Mouse (Mus musculus) T-helper 1 cell (primary cell): Measurements from ENCODE around the gene Zfp787.

Experiments used
- in situ Hi-C: fragments of 300-600 bp; cut with MboI, MseI; formaldehyde crosslinking; loops from one replicate; pipeline ENCODE4 v1.15.1; 2025; ENCODE audit warnings: high pct_unique_total_duplicates

The Zfp787 gene

DNA sequence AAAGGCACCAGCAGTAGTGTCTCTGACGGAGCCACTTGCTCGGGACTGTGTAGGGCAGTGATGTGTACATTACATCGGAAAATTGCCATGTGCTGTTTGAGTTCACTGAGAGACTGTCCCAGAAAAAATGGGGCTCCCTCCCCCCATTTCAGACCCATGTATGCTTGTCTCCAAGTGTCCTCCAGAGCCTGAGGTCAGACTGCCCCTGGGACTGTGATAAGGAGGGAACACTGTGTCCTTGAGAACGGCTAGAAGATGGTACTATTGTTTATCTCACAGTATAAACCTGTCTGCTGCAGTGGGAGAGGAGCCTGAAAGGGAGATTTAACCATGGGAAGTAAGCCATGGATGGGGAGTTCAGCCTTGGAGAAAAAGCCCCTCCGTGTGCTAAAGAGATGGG lies 8.9 kb upstream of the Zfp787 start:
- in situ Hi-C loops = loop anchor here (25.0 kb wide), 1 partner anchor 1077 kb away; the partner anchor contains the start of gene Epn1

- in situ Hi-C loops = loop anchor here (25.0 kb wide), 1 partner anchor 1075 kb away; the partner anchor contains the start of gene Epn1
Measured at GRCm38 (mm10) chr7:6162172-6162571, 6.4 kb upstream of the Zfp787 start.

DNA sequence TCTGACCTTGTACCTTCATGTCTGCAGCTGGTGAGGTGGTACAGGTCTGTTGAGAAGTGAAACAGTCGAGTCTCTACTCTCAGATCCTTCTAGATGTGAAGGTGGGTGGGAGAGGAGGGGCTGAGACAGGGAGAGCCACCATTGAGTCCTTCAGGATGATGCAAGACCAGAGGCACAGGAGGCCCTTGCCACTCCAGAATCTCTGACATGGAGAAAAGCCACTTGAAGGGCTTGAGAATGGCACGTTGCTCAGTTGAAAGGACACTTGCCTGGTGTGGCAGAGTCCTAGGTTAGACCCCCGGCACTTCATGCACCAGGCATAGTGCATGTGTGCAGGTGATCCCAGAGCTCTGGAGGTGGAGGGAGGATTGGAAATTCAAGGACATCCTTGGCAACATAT lies 5.7 kb upstream of the Zfp787 start:
- in situ Hi-C loops = loop anchor here (25.0 kb wide), 1 partner anchor 1074 kb away; the partner anchor contains the start of gene Epn1

DNA sequence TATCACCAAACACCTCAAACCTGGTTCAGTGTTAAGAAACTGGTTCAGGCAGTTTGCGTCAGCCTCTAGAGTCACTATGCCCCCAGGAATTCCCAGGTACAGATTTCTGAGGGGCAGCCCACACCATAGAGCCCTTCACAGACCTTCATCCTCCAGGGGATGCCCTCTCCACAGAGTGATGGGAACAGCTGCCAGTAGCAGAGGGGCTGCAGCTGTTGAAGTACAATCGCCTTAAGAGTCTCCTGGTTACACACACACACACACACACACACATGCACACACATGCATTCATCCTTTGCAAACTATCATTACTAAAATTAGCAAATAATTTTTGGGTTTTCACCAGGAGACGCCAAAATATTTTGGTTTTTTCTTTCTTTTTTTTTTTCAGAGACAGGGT lies 3.8 kb upstream of the Zfp787 start:
- in situ Hi-C loops = loop anchor here (10.0 to 25.0 kb wide), 2 partner anchors 125 to 1072 kb away; partner anchors contain the start of genes Epn1 and Zfp667

- in situ Hi-C loops = loop anchor here (10.0 to 25.0 kb wide), 2 partner anchors 127 to 1070 kb away; partner anchors contain the start of genes Epn1 and Zfp667
Measured at GRCm38 (mm10) chr7:6157479-6157878, 1.7 kb upstream of the Zfp787 start.

GRCm38 (mm10) chr7:6156901-6157472 lies 1.2 kb upstream of the Zfp787 start:
- in situ Hi-C loops = loop anchor here (10.0 to 25.0 kb wide), 2 partner anchors 128 to 1070 kb away; partner anchors contain the start of genes Epn1 and Zfp667

- in situ Hi-C loops = loop anchor here (10.0 to 25.0 kb wide), 2 partner anchors 130 to 1068 kb away; partner anchors contain the start of genes Epn1 and Zfp667
Measured at GRCm38 (mm10) chr7:6155031-6155872, 545 bp downstream of the Zfp787 start.

DNA sequence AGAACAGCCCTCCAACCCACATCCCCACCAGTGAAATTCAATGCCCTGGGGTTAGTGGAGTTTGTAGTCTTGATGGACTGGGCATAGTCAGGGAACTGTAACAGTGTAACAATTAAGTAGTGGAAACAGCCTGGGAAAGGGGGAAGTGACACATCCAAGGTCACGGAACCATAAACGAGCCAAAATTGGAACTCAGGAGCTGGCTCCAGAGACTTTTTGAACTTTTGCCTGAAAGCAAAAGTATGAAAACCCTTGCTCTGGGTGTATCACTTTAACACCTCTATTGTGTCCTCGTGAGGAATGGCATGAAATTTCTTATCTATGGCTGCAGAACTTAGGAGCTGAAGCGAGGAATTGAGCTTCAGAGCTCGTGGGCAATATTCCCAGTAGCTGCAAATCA lies 1.6 kb downstream of the Zfp787 start:
- in situ Hi-C loops = loop anchor here (10.0 to 25.0 kb wide), 2 partner anchors 131 to 1067 kb away; partner anchors contain the start of genes Epn1 and Zfp667

DNA sequence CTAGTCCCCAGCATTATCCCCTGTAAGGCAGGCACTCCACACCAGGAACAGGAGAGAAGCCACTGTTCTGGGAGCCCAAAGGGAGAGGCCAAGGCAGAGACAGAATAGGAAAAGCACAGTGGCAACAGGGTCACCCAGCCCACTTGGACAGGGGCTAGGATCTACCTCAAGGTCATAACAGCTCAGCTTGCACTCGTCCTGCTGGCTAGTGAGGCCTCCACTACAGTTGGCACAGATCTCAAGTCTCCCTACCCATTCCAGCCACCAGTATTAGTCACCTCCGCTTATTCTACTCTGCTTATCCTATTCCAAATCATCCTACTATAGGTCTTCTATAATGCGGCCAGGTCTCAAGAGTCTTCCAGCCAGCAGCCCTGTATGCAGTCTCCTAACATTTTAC lies 2.7 kb downstream of the Zfp787 start:
- in situ Hi-C loops = loop anchor here (10.0 to 25.0 kb wide), 2 partner anchors 132 to 1066 kb away; partner anchors contain the start of genes Epn1 and Zfp667

- in situ Hi-C loops = loop anchor here (10.0 to 25.0 kb wide), 2 partner anchors 133 to 1065 kb away; partner anchors contain the start of genes Epn1 and Zfp667
Measured at GRCm38 (mm10) chr7:6152036-6152435, 3.8 kb downstream of the Zfp787 start.

- in situ Hi-C loops = loop anchor here (10.0 to 25.0 kb wide), 2 partner anchors 134 to 1064 kb away; partner anchors contain the start of genes Epn1 and Zfp667
Measured at GRCm38 (mm10) chr7:6151266-6151665, 4.5 kb downstream of the Zfp787 start.

DNA sequence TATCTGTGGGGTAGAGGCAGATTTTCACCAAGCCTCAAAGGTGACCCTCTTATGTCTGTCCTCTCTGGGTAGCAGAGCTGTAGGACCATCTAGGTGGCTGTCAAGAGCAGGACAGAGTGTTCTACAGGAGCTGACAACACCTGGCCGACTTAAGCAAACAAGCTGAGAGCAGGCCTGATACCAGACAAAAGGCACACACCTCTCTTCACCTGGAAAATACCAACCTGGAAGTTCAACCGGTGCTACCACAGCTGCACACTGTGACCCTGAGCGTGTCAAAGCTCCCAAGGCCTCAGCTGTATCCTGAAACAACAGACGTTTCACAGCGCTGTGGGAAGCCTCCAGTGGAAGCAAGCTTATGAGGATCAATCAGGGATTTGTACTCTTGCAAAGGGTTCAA lies 8.1 kb downstream of the Zfp787 start:
- in situ Hi-C loops = no loop called here

- in situ Hi-C loops = no loop called here
Measured at GRCm38 (mm10) chr7:6146982-6147325, 8.8 kb downstream of the Zfp787 start.

- in situ Hi-C loops = no loop called here
Measured at GRCm38 (mm10) chr7:6146194-6146981, 9.4 kb downstream of the Zfp787 start.

- in situ Hi-C loops = no loop called here
Measured at GRCm38 (mm10) chr7:6145423-6146188, 10.2 kb downstream of the Zfp787 start.

DNA sequence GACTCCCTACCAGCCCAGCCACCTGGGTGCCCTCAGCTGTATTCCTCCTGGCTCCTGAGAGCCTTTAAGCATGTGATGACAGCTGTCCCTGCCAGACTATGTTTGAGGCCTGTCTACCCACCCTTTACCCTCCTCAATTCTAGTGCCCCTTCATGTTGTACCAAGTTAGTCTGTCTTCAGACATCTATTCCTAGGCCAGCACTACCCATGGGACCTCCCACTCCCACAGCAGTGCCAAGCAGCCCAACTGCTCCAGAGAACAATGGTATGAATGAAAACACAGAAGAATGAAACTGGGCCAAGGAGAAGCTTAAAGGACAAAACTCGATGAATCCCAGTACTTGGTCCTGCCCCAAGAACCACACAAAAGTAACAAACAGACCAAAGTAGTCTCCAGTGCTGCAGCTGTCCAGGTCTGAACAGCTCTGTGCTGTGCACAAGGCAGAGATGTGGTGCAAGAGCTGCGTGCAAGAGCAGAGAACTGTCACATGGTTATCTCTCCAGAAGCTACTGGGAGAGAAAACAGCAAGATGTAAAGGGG lies 11.7 kb downstream of the Zfp787 start:
- in situ Hi-C loops = no loop called here

- in situ Hi-C loops = no loop called here
Measured at GRCm38 (mm10) chr7:6139295-6139694, 16.5 kb downstream of the Zfp787 start.

- in situ Hi-C loops = no loop called here
Measured at GRCm38 (mm10) chr7:6136497-6136896, 19.3 kb downstream of the Zfp787 start.

GRCm38 (mm10) chr7:6132646-6133045 lies 23.2 kb downstream of the Zfp787 start:
- in situ Hi-C loops = no loop called here

GRCm38 (mm10) chr7:6130346-6130745 lies 25.5 kb downstream of the Zfp787 start:
- in situ Hi-C loops = no loop called here
